Mouse (Mus musculus) spleen, adult 10 weeks (tissue): ENCODE results near the gene Ttc30a2. TPM values are rescaled to one million over a fixed set of nuclear protein-coding genes. Genes with fewer than 3 reads are reported as not detected.

ENCODE experiments used
- polyA plus RNA-seq: library from polyadenylated mRNA; stranded (reverse); fragments of 350-450 nt; fragmentation: Illumina TruSeq; extraction: RNeasy Lipid Tissue Mini Kit (QIAGEN cat#74804); gene quantifications from one replicate; pipeline ENCODE4 v1.2.3, GENCODE M21; 2015; ENCODE audit warnings: low replicate concordance; ENCODE audit not compliant: insufficient read depth

Gene Ttc30a2
- polyA plus RNA-seq, result 0.25 TPM

GRCm38 (mm10) chr2:75977752-75978368, at the start of gene Ttc30a2:
Gene Ttc30a2 (minus strand): TSS chr2:75978170.

DNA sequence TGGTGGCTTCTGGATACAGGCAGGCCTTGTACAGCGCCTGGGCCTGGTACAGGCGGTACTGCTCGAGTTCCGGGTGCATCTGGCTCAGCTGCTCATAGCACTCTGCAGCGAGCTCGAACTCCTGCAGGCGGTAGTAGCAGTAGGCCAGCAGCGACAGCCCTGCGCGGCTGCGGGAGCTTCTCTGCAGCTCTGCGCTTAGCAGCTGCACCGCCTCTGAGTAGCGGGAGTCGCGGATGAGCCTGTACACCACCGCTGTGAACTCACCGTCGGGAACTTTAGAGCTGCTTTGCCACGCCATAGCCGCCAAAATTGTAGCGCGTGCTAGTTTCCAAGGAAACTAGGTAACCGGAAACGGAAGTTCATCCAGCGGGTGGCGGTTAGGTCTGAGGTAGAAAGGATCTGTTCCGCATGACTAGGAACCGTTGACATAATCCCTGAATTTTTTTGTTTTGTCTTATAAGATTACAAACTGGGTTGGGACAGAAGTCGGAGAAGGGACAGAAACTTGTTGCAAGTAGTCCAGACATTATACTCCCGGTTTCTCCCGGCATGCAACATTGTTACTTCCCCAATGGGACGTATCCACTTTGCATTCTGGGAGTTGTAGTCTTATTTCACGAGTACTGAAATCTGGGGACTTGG, 3.6 kb upstream of the Ttc30a2 start, which contains the start of gene Ttc30a1:
TSS of gene Ttc30a1 (minus strand) at position 528 of the 642 bp plus-strand sequence.

DNA sequence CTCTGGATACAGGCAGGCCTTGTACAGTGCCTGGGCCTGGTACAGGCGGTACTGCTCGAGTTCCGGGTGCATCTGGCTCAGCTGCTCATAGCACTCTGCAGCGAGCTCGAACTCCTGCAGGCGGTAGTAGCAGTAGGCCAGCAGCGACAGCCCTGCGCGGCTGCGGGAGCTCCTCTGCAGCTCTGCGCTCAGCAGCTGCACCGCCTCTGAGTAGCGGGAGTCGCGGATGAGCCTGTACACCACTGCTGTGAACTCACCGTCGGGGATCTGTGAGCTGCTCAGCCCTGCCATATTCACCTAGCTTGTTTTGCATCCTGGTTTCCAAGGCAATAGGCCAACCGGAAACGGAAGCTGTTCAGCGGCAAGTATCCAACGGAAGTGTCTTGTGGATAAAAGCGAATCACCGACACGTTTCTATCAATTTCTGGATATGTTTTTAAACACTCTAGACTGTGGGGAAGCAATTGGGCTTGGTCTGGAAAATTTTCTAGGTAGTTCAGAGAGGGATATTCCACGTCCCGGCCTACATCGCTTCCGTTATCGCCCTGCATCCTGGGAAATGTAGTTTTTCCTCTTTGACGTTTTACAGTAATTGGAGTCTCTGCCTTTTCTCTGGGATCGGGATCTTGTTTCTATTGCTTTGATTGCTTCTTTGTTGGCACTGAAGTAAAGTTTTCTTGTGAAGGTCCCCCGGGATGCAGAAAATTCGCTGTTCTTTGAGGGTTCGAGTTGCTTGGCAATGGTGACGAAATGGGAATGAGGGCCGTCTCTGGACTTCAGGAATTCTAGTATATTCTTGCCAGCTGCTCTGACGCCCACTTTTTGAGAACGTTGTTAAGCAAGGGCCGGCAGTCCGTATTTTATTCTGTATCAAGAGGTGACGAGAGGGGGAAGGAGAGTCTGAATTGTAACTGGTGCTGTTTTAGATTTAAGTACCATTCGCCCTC, 39.6 kb downstream of the Ttc30a2 start, which contains the start of gene Ttc30b:
TSS of gene Ttc30b (minus strand) at position 469 of the 947 bp plus-strand sequence.

Other genes starting within 250 kb of the Ttc30a2 start
- 57.3 TPM for gene Agps, start 146.0 kb downstream of the Ttc30a2 start, polyA plus RNA-seq
- 4.0 TPM for gene Ttc30b, start 39.6 kb downstream of the Ttc30a2 start, polyA plus RNA-seq
- 3.0 TPM for gene Ttc30a1, start 3.8 kb upstream of the Ttc30a2 start, polyA plus RNA-seq